ENCODE assay signal across 8 mouse cellular contexts in the genomic region with DNA sequence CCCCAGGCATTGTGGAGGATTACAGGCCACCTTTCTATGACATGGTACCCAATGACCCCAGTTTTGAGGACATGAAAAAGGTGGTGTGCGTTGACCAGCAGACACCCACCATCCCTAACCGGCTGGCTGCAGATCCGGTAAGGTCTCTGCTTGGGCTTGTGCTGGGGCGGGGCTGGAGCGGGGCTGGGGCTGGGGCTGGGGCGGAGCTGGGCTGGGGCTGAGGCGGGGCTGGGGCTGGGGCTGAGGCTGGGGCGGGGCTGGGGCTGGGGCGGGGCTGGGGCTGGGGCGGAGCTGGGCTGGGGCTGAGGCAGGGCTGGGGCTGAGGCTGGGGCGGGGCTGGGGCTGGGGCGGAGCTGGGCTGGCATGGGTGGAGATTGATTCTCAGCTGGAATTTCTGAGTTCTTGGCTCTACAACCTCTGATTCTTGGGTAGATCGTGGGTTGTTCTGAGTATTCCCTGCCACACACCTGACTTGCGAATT. TPM values are rescaled to one million over a fixed set of nuclear protein-coding genes. Genes with fewer than 3 reads are reported as not detected.
DNase-seq lines count a peak whose midpoint lies in the region; ATAC-seq and TF ChIP-seq lines count a peak whose summit lies in the region.
"Had no signal": no experiment of that assay in that cellular context is flagged by ENCODE, and none has a peak within 500 bp of the region (broad histone marks: within the 10 kb centered on the region; RNA-seq: fewer than 3 reads in every experiment).

No protein-coding gene starts in this region.

- peak overlapping the region; percentile 29 for H3K4me2 ChIP-seq in lung, embryonic 16.5 days (ENCODE audit: low read depth, low read length)

- peak; percentile 53 for DNase-seq in adipocyte (ENCODE audit: low spot score)
- peak; percentile 73 for DNase-seq in gastrocnemius, postnatal 14 days
- peak; percentile 78 for DNase-seq in kidney, adult 2 months
- peak; percentile 74 for DNase-seq in thymus, postnatal 14 days
- DNase-seq in frontal cortex, postnatal 25 days (ENCODE audit: low spot score in 2 of 2), result no peak

- peak; percentile 63 for ATAC-seq in lung, embryonic 16.5 days (ENCODE audit: low read depth)

- H3K27me3 ChIP-seq in E14TG2a.4 (ENCODE audit: insufficient read depth, low read length), result peaks cover 13% of the 10 kb centered on the region; the same call in 1 of the 2 replicates
- H3K27me3 ChIP-seq in kidney, adult 2 months (replicated peaks; ENCODE audit: control insufficient read depth, insufficient read depth, low read length), result no peaks in the 10 kb centered on the region
- H3K27me3 ChIP-seq in lung, embryonic 16.5 days (ENCODE audit: control insufficient read depth, insufficient read depth, low read depth, low read length), result no peaks in the 10 kb centered on the region

- H3K9me3 ChIP-seq in E14TG2a.4 (ENCODE audit: low read length), result no peaks in the 10 kb centered on the region
- H3K9me3 ChIP-seq in lung, embryonic 16.5 days (ENCODE audit: control insufficient read depth, low read length), result no peaks in the 10 kb centered on the region

- H3K27ac ChIP-seq in kidney, adult 2 months (ENCODE audit: insufficient read depth, low read depth, low read length), result no peak overlapping the region
- no peak overlapping the region for H3K27ac ChIP-seq in lung, embryonic 16.5 days (ENCODE audit: low read length)

- no peak overlapping the region for H3K9ac ChIP-seq in lung, embryonic 16.5 days (ENCODE audit: low read length)

- peaks cover 84% of the 10 kb centered on the region for H3K4me1 ChIP-seq in E14TG2a.4 (replicated peaks; ENCODE audit: low read depth, low read length)
- peaks cover 33% of the 10 kb centered on the region for H3K4me1 ChIP-seq in kidney, adult 2 months (ENCODE audit: control insufficient read depth, insufficient read depth, low read length)
- peaks cover 57% of the 10 kb centered on the region for H3K4me1 ChIP-seq in lung, embryonic 16.5 days (replicated peaks; ENCODE audit: control insufficient read depth, insufficient read depth, low read length)

- H3K4me3 ChIP-seq in E14TG2a.4 (replicated peaks; ENCODE audit: low read length), result 0 out of 2 replicates have a peak overlapping the region, but pooled peaks have one; percentile 45
- no peak overlapping the region for H3K4me3 ChIP-seq in kidney, adult 2 months (ENCODE audit: insufficient read depth, low read depth, low read length)
- no peak overlapping the region for H3K4me3 ChIP-seq in lung, embryonic 16.5 days (ENCODE audit: low read length)

- no peaks in the 10 kb centered on the region for H3K36me3 ChIP-seq in E14TG2a.4 (ENCODE audit: insufficient read depth, low read length)
- no peaks in the 10 kb centered on the region for H3K36me3 ChIP-seq in kidney, adult 2 months (ENCODE audit: control insufficient read depth, insufficient read depth, low read length)
- H3K36me3 ChIP-seq in lung, embryonic 16.5 days (ENCODE audit: control insufficient read depth, insufficient read depth, low read length), result peaks cover 5% of the 10 kb centered on the region; the same call in 1 of the 2 replicates

- WGBS in kidney, adult 2 months, result 5% methylated on average over 14 of the region's 14 CpGs
- 4% methylated on average over 11 of the region's 14 CpGs for WGBS in lung, embryonic 16.5 days

- TF ChIP-seq POLR2A in kidney, adult 2 months (IDR thresholded peaks at IDR 0.05; ENCODE audit: low read depth, low read length), result no peak

- no peak for TF ChIP-seq CTCF in E14TG2a.4 (conservative IDR thresholded peaks at IDR 0.05; ENCODE audit: low read length)
- TF ChIP-seq CTCF in kidney, adult 2 months (conservative IDR thresholded peaks at IDR 0.05; ENCODE audit: insufficient read depth, insufficient read length, low read depth, low read length), result no peak

- intact Hi-C loops in gastrocnemius, postnatal 14 days (cut with DNase I; ENCODE audit: low total_unique reads), result no loop called here

RNA-seq across cellular contexts. Expression of a gene that starts 12.8 kb away (rescaled TPM):
- 10 to 100 TPM; 12.9 to 15.0 TPM for total RNA-seq in gastrocnemius, postnatal 14 days (2021)
- polyA plus RNA-seq in kidney, adult 2 months (2012; rRNA removed), result 33.4 and 34.1 TPM in 2 replicates
- polyA plus RNA-seq in lung, embryonic 16.5 days (2015; fragmentation: Nextera tagmentation; extraction: Ambion mirVana), result 91.3 and 93.3 TPM in 2 replicates

RNA-seq across cellular contexts. Expression of a gene that starts 25.5 kb away (rescaled TPM):
- total RNA-seq in gastrocnemius, postnatal 14 days (2021), result not detected
- not detected in 2 replicates for polyA plus RNA-seq in kidney, adult 2 months (2012; rRNA removed)
- polyA plus RNA-seq in lung, embryonic 16.5 days (2015; fragmentation: Nextera tagmentation; extraction: Ambion mirVana), result not detected in 2 replicates
- total RNA-seq: gastrocnemius, postnatal 4 days had no signal

RNA-seq across cellular contexts. Expression of a gene that starts 32.8 kb away (rescaled TPM):
- total RNA-seq in gastrocnemius, postnatal 14 days (2021), result 10 to 100 TPM; 21.8 to 29.9 TPM
- 37.0 and 37.2 TPM in 2 replicates for polyA plus RNA-seq in kidney, adult 2 months (2012; rRNA removed)
- 6.8 and 7.9 TPM in 2 replicates for polyA plus RNA-seq in lung, embryonic 16.5 days (2015; fragmentation: Nextera tagmentation; extraction: Ambion mirVana)

Comparison
In these comparisons a context has a peak if more than half of its experiments do, and no peak if none do; other contexts are left out.
1. DNase-seq: peak in adipocyte (single experiment), gastrocnemius, postnatal 14 days (single experiment), kidney, adult 2 months (single experiment) and thymus, postnatal 14 days (single experiment); none in frontal cortex, postnatal 25 days (0 of 2).